Mouse (Mus musculus) lung, embryonic 16.5 days (tissue): Measurements from ENCODE around the gene Slc25a5. TPM values are rescaled to one million over a fixed set of nuclear protein-coding genes. Genes with fewer than 3 reads are reported as not detected.
A peak's percentile ranks its signal among the peaks of the same experiment; 100 is the strongest.

Source experiments
- ATAC-seq: fragments of 200-750 bp; cut with Nextera tagmentation; 2 replicates; pipeline ENCODE4 v1.8.0; 2017; ENCODE audit warnings: low read depth, mild to moderate bottlenecking, moderate library complexity
- H3K27ac ChIP-seq: fragments of 300-500 bp; sonication (generic); 2 replicates; pipeline ENCODE4 v1.5.1; 2014; ENCODE audit warnings: mild to moderate bottlenecking, control low read depth, low read length
- H3K27me3 ChIP-seq: fragments of 300-500 bp; sonication (generic); 2 replicates; pipeline ENCODE4 v1.6.1; 2014; ENCODE audit warnings: low read depth, low read length, mixed read lengths; ENCODE audit not compliant: control insufficient read depth, insufficient read depth
- H3K36me3 ChIP-seq: fragments of 300-500 bp; sonication (generic); 2 replicates; pipeline ENCODE4 v1.6.1; 2014; ENCODE audit warnings: low read length; ENCODE audit not compliant: control insufficient read depth, insufficient read depth
- H3K4me1 ChIP-seq: fragments of 300-500 bp; sonication (generic); replicated peaks from 2 replicates; pipeline ENCODE4 v1.6.1; 2014; ENCODE audit warnings: low read length, mixed read lengths; ENCODE audit not compliant: control insufficient read depth, insufficient read depth
- H3K4me2 ChIP-seq: fragments of 300-500 bp; sonication (generic); 2 replicates; pipeline ENCODE4 v1.6.1; 2014; ENCODE audit warnings: low read depth, low read length, control low read depth
- H3K4me3 ChIP-seq: fragments of 300-500 bp; sonication (generic); 2 replicates; pipeline ENCODE4 v1.5.1; 2014; ENCODE audit warnings: mild to moderate bottlenecking, low read length, control low read depth
- H3K9ac ChIP-seq: fragments of 300-500 bp; sonication (generic); 2 replicates; pipeline ENCODE4 v1.6.1; 2014; ENCODE audit warnings: low read length, control low read depth
- H3K9me3 ChIP-seq: fragments of 300-500 bp; sonication (generic); 2 replicates; pipeline ENCODE4 v1.6.1; 2016; ENCODE audit warnings: low read length; ENCODE audit not compliant: control insufficient read depth
- WGBS: fragments of 180-500 bp; shearing (Covaris S2); extraction: QIAGEN DNeasy Blood & Tissue Kit; methylation state at CpG from one replicate; pipeline ENCODE4 v1.1.7; 2014; 5-methylcytosine and 5-hydroxymethylcytosine counted together
- polyA plus RNA-seq: library from polyadenylated mRNA; unstranded; fragments of >200 nt; fragmentation: Nextera tagmentation; extraction: Ambion mirVana; gene quantifications from 2 replicates; pipeline ENCODE4 v1.2.1, GENCODE M21; 2015

Slc25a5 gene
- 576 and 581 TPM in 2 replicates for polyA plus RNA-seq

DNA sequence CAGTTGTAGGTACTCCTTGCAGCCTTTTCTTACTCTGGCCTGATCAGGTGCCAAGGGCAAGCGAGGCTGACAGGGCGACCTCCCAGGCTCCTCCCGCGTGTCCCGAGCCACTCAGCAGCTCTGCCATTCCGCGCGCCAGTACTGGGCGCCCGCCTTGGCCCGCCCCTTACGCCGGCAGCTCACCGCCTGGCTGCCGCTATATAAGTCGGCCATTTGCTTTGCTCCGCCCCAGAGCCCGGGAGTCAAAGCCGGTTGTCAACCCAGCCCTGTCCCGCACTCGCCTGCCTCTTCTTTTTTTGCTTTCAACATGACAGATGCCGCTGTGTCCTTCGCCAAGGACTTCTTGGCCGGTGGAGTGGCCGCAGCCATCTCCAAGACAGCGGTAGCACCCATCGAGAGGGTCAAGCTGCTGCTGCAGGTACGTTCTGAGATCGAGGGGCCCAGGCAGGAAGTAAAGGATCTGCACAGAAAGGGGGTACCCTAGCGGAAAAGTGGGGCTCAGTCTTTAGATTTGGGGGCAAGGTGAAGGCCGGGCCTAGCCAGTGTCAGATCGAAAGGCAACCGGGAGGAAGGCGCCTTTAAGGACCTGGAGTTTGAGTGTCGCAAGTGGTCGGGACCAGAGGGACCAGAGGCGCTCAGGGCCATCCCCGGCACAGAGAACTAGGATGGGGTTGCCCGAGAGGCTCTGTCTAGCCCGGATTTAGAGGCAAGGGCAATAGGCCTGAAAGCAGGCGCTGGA lies at the start of gene Slc25a5:
TSS of gene Slc25a5 (plus strand) at position 228 of the 739 bp plus-strand sequence.
- Histone ChIP-seq H3K4me1 (no peaks in the 10 kb centered on the region), H3K9ac (peak within 1 kb of the TSS; percentile 73), H3K4me2 (peak within 1 kb of the TSS; percentile 57), H3K27me3 (no peaks in the 10 kb centered on the region), H3K27ac (peak within 1 kb of the TSS; percentile 91), H3K36me3 (peaks cover 4% of the 10 kb centered on the region), H3K4me3 (peak within 1 kb of the TSS; percentile 66), H3K9me3 (no peaks in the 10 kb centered on the region)
- ATAC-seq, result peak; percentile 95
- WGBS, result 19% methylated on average over 41 of the region's 41 CpGs

DNA sequence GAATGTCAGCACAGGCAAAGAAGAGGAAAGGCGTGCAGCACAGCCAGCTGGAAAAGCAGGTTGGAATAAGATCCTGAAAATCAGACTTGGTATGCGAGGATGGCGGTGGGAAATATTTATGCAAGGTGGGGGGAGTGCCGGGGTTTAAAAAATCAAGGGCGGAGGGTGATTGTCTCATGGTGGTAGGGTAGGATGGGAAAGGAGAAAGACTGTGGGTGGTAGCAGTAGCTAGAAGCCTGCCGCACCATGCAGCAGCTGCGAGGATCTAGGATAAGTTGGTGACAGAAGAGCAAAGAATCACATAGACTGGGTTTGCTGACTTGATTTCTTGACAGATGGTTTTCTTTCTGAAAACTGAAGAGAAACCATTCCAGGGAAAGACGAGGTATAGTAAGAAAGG lies 48.7 kb upstream of the Slc25a5 start:
- H3K4me3 ChIP-seq, result no peak overlapping the region
- H3K27me3 ChIP-seq, result no peaks in the 10 kb centered on the region
- H3K9me3 ChIP-seq, result no peaks in the 10 kb centered on the region
- 0 out of 2 replicates have a peak, but pooled peaks cover 8% of the 10 kb centered on the region for H3K4me1 ChIP-seq
- ATAC-seq, result no peak
- no peak overlapping the region for H3K4me2 ChIP-seq
- no peak overlapping the region for H3K27ac ChIP-seq
- H3K36me3 ChIP-seq, result no peaks in the 10 kb centered on the region
- 79% methylated on average over 8 of the region's 8 CpGs for WGBS
- no peak overlapping the region for H3K9ac ChIP-seq

DNA sequence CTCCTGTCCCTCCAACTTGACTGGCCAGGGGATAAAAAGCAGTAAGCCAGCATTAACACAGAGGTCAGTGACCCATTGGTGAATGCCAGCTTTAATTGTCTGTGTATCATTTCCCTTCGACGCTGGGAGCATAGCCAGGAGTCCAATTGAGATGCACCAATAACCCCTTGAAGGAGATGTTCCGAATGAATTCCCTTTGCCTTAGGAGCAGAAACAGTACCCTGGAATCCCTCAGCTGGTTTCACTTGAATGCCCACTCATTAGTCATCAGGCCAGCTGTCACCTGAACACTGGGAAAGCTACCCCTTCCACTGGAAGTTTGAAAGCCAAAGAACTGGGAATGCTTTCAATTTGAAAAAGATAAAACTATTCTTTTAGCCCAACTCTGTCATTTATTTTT lies 46.9 kb upstream of the Slc25a5 start:
- H3K4me2 ChIP-seq, result no peak overlapping the region
- H3K9ac ChIP-seq, result no peak overlapping the region
- WGBS, result 56% methylated on average over 3 of the region's 3 CpGs
- no peak overlapping the region for H3K27ac ChIP-seq
- H3K36me3 ChIP-seq, result no peaks in the 10 kb centered on the region
- H3K4me3 ChIP-seq, result no peak overlapping the region
- 0 out of 2 replicates have a peak, but pooled peaks cover 8% of the 10 kb centered on the region for H3K4me1 ChIP-seq
- no peak for ATAC-seq
- no peaks in the 10 kb centered on the region for H3K9me3 ChIP-seq
- no peaks in the 10 kb centered on the region for H3K27me3 ChIP-seq

DNA sequence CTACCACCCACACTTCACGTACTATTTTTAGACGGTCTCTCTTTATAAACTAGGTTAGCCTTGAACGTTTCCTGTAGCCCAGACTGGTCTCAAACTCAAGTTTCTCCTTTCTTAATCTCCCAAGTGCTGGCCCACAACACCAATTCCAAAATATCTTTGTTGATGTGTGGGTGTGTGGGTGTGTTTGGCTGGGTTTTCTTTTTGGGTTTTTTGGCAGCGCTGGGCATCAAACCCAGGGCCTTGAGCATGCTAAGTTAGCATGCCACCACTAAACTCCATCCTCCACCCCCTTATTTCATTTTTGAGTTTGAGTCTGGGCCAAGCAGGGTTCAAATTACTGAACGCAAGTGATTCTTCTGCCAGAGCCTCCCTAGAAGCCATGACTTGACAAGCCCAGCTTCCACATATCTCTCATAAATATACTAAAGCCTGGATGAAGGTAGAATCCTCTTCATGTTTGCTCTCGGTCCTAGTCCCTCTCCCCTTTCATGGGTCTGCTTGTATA lies 46.1 kb upstream of the Slc25a5 start:
- no peak for ATAC-seq
- no peak overlapping the region for H3K4me3 ChIP-seq

DNA sequence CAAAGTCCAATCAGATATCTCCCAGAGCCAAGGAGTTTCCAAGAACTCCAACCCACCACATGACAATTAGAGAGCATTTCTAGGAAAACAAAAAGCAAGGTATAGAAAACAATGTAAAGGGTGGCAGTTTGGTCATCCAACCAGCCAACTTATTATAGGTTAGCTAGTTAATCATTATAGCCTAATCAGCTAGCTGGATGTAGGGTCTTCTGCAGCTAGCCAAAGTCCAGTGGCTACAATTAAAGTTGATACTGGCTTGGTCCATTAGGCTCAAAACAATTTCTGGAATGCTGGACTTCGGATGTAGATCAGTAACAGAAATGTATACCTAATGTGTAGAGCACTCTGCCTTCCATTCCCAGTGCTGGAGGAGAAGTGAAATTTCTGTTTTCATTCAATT lies 44.9 kb upstream of the Slc25a5 start:
- Histone ChIP-seq H3K9ac (no peak overlapping the region), H3K9me3 (no peaks in the 10 kb centered on the region), H3K4me1 (0 out of 2 replicates have a peak, but pooled peaks cover 8% of the 10 kb centered on the region), H3K27me3 (no peaks in the 10 kb centered on the region), H3K4me3 (no peak overlapping the region), H3K36me3 (no peaks in the 10 kb centered on the region), H3K27ac (no peak overlapping the region), H3K4me2 (no peak overlapping the region)
- no peak for ATAC-seq
- 38% methylated on average over 1 of the region's 1 CpGs for WGBS

More for the DNA sequence above, 46.1 kb upstream of the Slc25a5 start:
- no peaks in the 10 kb centered on the region for H3K36me3 ChIP-seq
- H3K27me3 ChIP-seq, result no peaks in the 10 kb centered on the region
- H3K4me2 ChIP-seq, result no peak overlapping the region
- no peak overlapping the region for H3K9ac ChIP-seq
- H3K9me3 ChIP-seq, result no peaks in the 10 kb centered on the region
- H3K4me1 ChIP-seq, result 0 out of 2 replicates have a peak, but pooled peaks cover 8% of the 10 kb centered on the region
- WGBS, result 45% methylated on average over 6 of the region's 6 CpGs
- H3K27ac ChIP-seq, result no peak overlapping the region

DNA sequence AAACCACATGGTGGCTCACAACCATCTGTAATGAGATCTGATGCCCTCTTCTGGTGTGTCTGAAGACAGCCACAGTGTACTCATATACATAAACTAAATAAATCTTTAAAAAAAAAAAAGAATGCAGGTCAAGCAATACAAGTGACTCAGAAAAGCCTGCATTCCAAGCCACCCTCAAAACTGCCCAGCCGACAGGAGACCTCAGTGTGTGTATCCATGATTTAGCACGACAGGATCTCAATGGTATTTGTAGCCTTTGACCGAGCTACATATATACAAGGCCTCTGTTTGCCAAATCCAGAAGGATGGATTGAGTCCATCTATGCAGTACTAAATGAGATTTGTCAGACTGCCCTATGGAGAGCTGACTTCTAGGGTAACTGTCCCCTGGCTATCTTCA lies 42.9 kb upstream of the Slc25a5 start:
- Histone ChIP-seq H3K36me3 (no peaks in the 10 kb centered on the region), H3K27ac (no peak overlapping the region), H3K4me2 (no peak overlapping the region), H3K27me3 (no peaks in the 10 kb centered on the region), H3K4me1 (0 out of 2 replicates have a peak, but pooled peaks cover 8% of the 10 kb centered on the region), H3K4me3 (no peak overlapping the region), H3K9me3 (no peaks in the 10 kb centered on the region), H3K9ac (no peak overlapping the region)
- WGBS, result 71% methylated on average over 3 of the region's 3 CpGs
- ATAC-seq, result no peak

DNA sequence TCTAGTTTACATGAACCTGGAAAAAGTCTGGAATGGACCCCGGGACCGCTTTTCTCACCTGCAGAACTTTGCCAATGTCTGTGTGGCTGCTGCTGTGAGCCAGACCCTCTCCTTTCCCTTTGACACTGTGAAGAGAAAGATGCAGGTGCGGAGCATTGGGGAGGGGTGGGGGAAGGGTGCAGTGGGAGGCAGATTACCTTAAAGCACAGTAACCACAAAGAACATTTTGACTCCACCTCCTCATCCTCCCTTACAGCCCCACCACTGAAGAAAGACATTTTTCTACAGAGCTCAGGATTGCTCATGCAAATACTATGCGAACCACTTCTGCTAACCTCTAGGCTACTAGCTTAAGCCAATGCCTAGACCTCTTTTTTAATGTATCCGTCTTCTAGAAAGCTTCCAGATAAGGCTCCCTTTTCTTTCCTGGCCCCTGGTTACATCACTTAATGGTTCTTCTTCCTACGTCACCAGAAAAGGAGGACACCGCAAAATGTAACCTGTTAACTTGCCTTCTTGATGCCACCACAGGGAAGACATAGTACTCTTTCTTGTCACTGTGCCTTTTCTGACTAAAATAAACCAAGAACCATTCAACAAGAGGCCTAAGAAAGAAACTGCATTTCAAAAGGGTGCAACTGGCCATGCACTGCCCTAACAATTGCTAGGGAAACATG lies 37.5 kb upstream of the Slc25a5 start:
- H3K4me1 ChIP-seq, result no peaks in the 10 kb centered on the region
- no peak for ATAC-seq
- H3K27ac ChIP-seq, result no peak overlapping the region
- H3K36me3 ChIP-seq, result no peaks in the 10 kb centered on the region
- H3K9me3 ChIP-seq, result no peaks in the 10 kb centered on the region
- H3K4me3 ChIP-seq, result no peak overlapping the region
- H3K9ac ChIP-seq, result no peak overlapping the region
- 65% methylated on average over 7 of the region's 7 CpGs for WGBS
- no peaks in the 10 kb centered on the region for H3K27me3 ChIP-seq
- no peak overlapping the region for H3K4me2 ChIP-seq

DNA sequence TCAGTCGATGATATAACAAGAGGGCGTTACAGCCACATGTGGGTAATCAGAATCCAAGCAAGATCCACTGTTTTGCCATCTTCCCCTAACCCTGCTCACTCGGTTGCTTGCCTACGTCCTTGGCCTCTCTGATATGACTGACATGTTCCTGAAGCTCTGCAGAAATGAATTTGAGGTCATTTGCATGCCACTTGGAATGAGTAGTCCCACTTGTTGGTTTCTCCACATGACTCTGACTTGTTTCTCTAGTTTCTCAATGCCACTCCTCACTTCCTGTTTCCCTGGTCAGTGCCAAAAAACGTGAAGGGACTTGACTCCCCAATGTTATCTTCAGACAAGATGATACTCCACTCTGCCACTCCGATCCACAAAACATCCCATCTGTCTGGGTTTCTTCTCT lies 36.9 kb upstream of the Slc25a5 start:
- Histone ChIP-seq H3K4me2 (no peak overlapping the region), H3K9ac (no peak overlapping the region), H3K4me1 (no peaks in the 10 kb centered on the region), H3K4me3 (no peak overlapping the region), H3K36me3 (no peaks in the 10 kb centered on the region), H3K27ac (no peak overlapping the region), H3K9me3 (no peaks in the 10 kb centered on the region), H3K27me3 (no peaks in the 10 kb centered on the region)
- WGBS, result 52% methylated on average over 6 of the region's 6 CpGs
- no peak for ATAC-seq

DNA sequence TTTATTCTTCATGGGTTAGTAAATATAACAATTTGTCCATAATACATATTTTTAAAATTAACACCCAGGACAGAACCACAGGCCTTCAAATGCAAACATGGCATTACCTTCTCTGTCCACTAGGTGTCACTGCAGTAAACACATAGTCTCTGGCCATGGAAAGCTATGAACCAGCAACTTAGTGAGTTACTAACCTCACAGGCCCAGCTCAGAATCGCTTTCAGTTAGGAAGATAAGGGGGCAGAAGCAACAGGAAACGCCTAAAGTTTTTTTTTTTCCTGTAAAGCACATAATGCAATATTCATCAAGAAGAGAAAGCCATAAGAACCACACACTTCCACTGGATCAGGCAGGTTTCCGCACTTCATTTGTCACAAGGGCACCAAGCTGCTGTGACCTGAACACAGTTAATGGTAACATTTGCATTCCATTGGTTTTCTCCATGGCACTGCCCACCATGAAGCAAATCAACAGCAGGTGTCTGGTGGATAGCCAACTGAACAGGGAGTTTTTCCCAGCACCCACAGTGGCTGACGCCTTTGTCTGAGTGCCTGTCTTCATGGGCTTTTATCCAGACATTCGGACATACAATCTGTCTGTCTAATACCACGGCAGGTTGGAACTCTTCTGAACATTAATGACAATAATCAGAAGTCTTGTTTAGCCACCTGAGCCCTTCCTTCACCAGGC lies 34.4 kb upstream of the Slc25a5 start:
- Histone ChIP-seq H3K4me2 (no peak overlapping the region), H3K9me3 (no peaks in the 10 kb centered on the region), H3K4me3 (no peak overlapping the region), H3K9ac (no peak overlapping the region), H3K27me3 (no peaks in the 10 kb centered on the region), H3K27ac (no peak overlapping the region), H3K4me1 (no peaks in the 10 kb centered on the region), H3K36me3 (no peaks in the 10 kb centered on the region)
- ATAC-seq, result no peak
- WGBS, result 64% methylated on average over 6 of the region's 6 CpGs
